Comparison of ENCODE assay signal across 10 mouse cellular contexts in the genomic region with DNA sequence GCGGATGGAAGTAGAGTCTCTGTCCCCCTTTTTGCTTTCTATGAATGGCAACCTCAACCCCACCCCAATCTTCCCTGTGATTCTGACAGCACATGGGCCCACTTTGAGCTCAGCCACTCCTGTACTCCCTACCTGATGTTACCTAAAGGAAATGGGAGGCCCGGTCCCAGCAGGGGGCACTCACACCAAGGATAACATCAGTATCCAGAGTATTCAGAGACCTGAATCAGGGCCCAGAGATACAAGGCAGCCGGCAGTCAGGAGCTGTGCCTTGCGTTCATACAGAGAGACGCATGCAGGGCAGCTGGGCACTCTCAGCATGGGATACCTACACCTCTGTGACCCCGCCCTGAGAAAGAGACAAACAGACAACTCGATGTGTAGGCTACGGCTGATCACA.
DNase-seq lines count a peak whose midpoint lies in the region; ATAC-seq and TF ChIP-seq lines count a peak whose summit lies in the region.
"Had no signal": no experiment of that assay in that cellular context is flagged by ENCODE, and none has a peak within 500 bp of the region (broad histone marks: within the 10 kb centered on the region; RNA-seq: fewer than 3 reads in every experiment).

No protein-coding gene starts in this region.

- no peaks in the 10 kb centered on the region for H3K9me3 ChIP-seq in ES-Bruce4 (replicated peaks; ENCODE audit: control insufficient read depth, insufficient read depth, low read length, poor library complexity, severe bottlenecking)
- H3K9me3 ChIP-seq in liver, embryonic 15.5 days (replicated peaks) = no peaks in the 10 kb centered on the region
- H3K9me3 ChIP-seq: neural tube, embryonic 12.5 days had no signal

- WGBS in kidney, adult 2 months = 72% methylated on average over 8 of the region's 8 CpGs
- 50% methylated on average over 8 of the region's 8 CpGs for WGBS in liver, embryonic 15.5 days (ENCODE audit: insufficient replicate concordance)

- DNase-seq in kidney, adult 2 months = peak; percentile 21
- DNase-seq in kidney, postnatal 10 days = no peak
- DNase-seq in c-Kit-negative CD71-positive TER-119-positive erythroid progenitor cells, embryonic 14.5 days (ENCODE audit: low read depth, low spot score) = peak; percentile 50
- DNase-seq in left cerebral cortex, adult 2 months (ENCODE audit: extremely low spot score in 1 of 2, low spot score in 2 of 2) = no peak

- peaks cover 17% of the 10 kb centered on the region for H3K4me1 ChIP-seq in kidney, adult 2 months (ENCODE audit: control insufficient read depth, insufficient read depth, low read length)
- no peaks in the 10 kb centered on the region for H3K4me1 ChIP-seq in ES-Bruce4 (ENCODE audit: control insufficient read depth, insufficient read depth, low read length)
- peaks cover 67% of the 10 kb centered on the region for H3K4me1 ChIP-seq in liver, embryonic 15.5 days (replicated peaks)

- H3K4me2 ChIP-seq in liver, embryonic 15.5 days = peak overlapping the region; percentile 61; the same call in 1 of the 2 replicates
- H3K4me2 ChIP-seq: neural tube, embryonic 12.5 days had no signal

- TF ChIP-seq POLR2A in kidney, adult 2 months (IDR thresholded peaks at IDR 0.05; ENCODE audit: low read depth, low read length) = no peak
- TF ChIP-seq POLR2A in ES-Bruce4 (IDR thresholded peaks at IDR 0.05; ENCODE audit: insufficient read depth, low read length) = no peak

- H3K9ac ChIP-seq in ES-Bruce4 (ENCODE audit: low read depth, poor library complexity, severe bottlenecking) = no peak overlapping the region
- H3K9ac ChIP-seq in liver, embryonic 15.5 days = peak overlapping the region; percentile 44
- H3K9ac ChIP-seq: neural tube, embryonic 12.5 days had no signal

- H3K27me3 ChIP-seq in kidney, adult 2 months (replicated peaks; ENCODE audit: control insufficient read depth, insufficient read depth, low read length) = no peaks in the 10 kb centered on the region
- no peaks in the 10 kb centered on the region for H3K27me3 ChIP-seq in ES-Bruce4 (ENCODE audit: control insufficient read depth, insufficient read depth, low read length, poor library complexity, severe bottlenecking)
- no peaks in the 10 kb centered on the region for H3K27me3 ChIP-seq in liver, embryonic 15.5 days

- H3K27ac ChIP-seq in kidney, adult 2 months (ENCODE audit: insufficient read depth, low read depth, low read length) = no peak overlapping the region
- H3K27ac ChIP-seq in ES-Bruce4 (ENCODE audit: insufficient read depth, low read length) = no peak overlapping the region
- H3K27ac ChIP-seq in liver, embryonic 15.5 days (replicated peaks) = peak overlapping the region; percentile 88
- H3K27ac ChIP-seq in left cerebral cortex, adult 2 months = no peak overlapping the region
- H3K27ac ChIP-seq: neural tube, embryonic 12.5 days had no signal

- TF ChIP-seq EP300 in ES-Bruce4 (IDR thresholded peaks at IDR 0.05; ENCODE audit: insufficient read depth, low read depth, low read length) = no peak

- intact Hi-C loops in left cerebral cortex, adult 2 months (cut with DNase I) = no loop called here

- peak; percentile 14 for ATAC-seq in liver, embryonic 15.5 days (ENCODE audit: insufficient read depth)
- no peak for ATAC-seq in granulocyte monocyte progenitor cell, adult 5-6 weeks (replicated peaks; ENCODE audit: poor library complexity, severe bottlenecking)
- no peak for ATAC-seq in frontal cortex, adult (ENCODE audit: low TSS enrichment)
- ATAC-seq: activated CD4-positive, CD25-positive, alpha-beta regulatory T cell, adult 4 months had no signal

- TF ChIP-seq CTCF in kidney, adult 2 months (conservative IDR thresholded peaks at IDR 0.05; ENCODE audit: insufficient read depth, insufficient read length, low read depth, low read length) = peak; percentile 36; the same call in 1 of the 2 replicates
- peak; percentile 16 for TF ChIP-seq CTCF in ES-Bruce4 (IDR thresholded peaks at IDR 0.05; ENCODE audit: low read depth, low read length)
- no peak; the same call in 1 of the 2 replicates for TF ChIP-seq CTCF in left cerebral cortex, adult 2 months (IDR thresholded peaks at IDR 0.05)

- no peak overlapping the region for H3K4me3 ChIP-seq in kidney, adult 2 months (ENCODE audit: insufficient read depth, low read depth, low read length)
- no peak overlapping the region for H3K4me3 ChIP-seq in ES-Bruce4 (ENCODE audit: low read depth, low read length)
- no peak overlapping the region for H3K4me3 ChIP-seq in liver, embryonic 15.5 days (replicated peaks)
- H3K4me3 ChIP-seq in left cerebral cortex, adult 2 months = no peak overlapping the region
- H3K4me3 ChIP-seq: neural tube, embryonic 12.5 days had no signal

- H3K36me3 ChIP-seq in kidney, adult 2 months (ENCODE audit: control insufficient read depth, insufficient read depth, low read length) = no peaks in the 10 kb centered on the region
- no peaks in the 10 kb centered on the region for H3K36me3 ChIP-seq in ES-Bruce4 (ENCODE audit: control insufficient read depth, insufficient read depth, low read length, poor library complexity, severe bottlenecking)
- H3K36me3 ChIP-seq in liver, embryonic 15.5 days (replicated peaks) = no peaks in the 10 kb centered on the region
- H3K36me3 ChIP-seq: neural tube, embryonic 12.5 days had no signal

Comparison
In these comparisons a context has a peak if more than half of its experiments do, and no peak if none do; other contexts are left out.
1. DNase-seq: peak in kidney, adult 2 months (single experiment) and c-Kit-negative CD71-positive TER-119-positive erythroid progenitor cells, embryonic 14.5 days (single experiment); none in kidney, postnatal 10 days (single experiment) and left cerebral cortex, adult 2 months (0 of 2).